Mouse (Mus musculus) ES-Bruce4 (cell line): Measurements from ENCODE around the gene Apol9b. TPM values are rescaled to one million over a fixed set of nuclear protein-coding genes. Genes with fewer than 3 reads are reported as not detected.

Source experiments
- H3K27ac ChIP-seq: 2 replicates; pipeline ENCODE4 v1.5.1; 2012; ENCODE audit warnings: low read length, inconsistent platforms; ENCODE audit not compliant: insufficient read depth
- H3K27me3 ChIP-seq: 2 replicates; pipeline ENCODE4 v1.6.1; 2012; ENCODE audit warnings: mild to moderate bottlenecking, low read length, inconsistent platforms; ENCODE audit not compliant: control insufficient read depth, poor library complexity, insufficient read depth, severe bottlenecking
- H3K36me3 ChIP-seq: 2 replicates; pipeline ENCODE4 v1.6.1; 2012; ENCODE audit warnings: inconsistent platforms, mild to moderate bottlenecking, low read length, moderate library complexity; ENCODE audit not compliant: control insufficient read depth, poor library complexity, insufficient read depth, severe bottlenecking
- H3K4me1 ChIP-seq: one replicate; pipeline ENCODE4 v1.8.1; 2011; ENCODE audit warnings: low read length; ENCODE audit not compliant: control insufficient read depth, insufficient read depth
- H3K4me3 ChIP-seq: 2 replicates; pipeline ENCODE4 v1.5.1; 2011; ENCODE audit warnings: low read depth, mild to moderate bottlenecking, low read length
- H3K9ac ChIP-seq: 2 replicates; pipeline ENCODE4 v1.6.1; 2012; ENCODE audit warnings: low read depth, mild to moderate bottlenecking, inconsistent platforms; ENCODE audit not compliant: poor library complexity, severe bottlenecking
- H3K9me3 ChIP-seq: replicated peaks from 2 replicates; pipeline ENCODE4 v1.6.1; 2012; ENCODE audit warnings: mild to moderate bottlenecking, low read length, inconsistent platforms; ENCODE audit not compliant: control insufficient read depth, poor library complexity, insufficient read depth, severe bottlenecking
- CTCF ChIP-seq: IDR thresholded peaks from one replicate; pipeline ENCODE4 v1.8.1; 2011; ENCODE audit warnings: low read depth, low read length
- EP300 ChIP-seq: IDR thresholded peaks from 2 replicates; pipeline ENCODE4 v1.6.1; 2011; ENCODE audit warnings: low read depth, low read length; ENCODE audit not compliant: insufficient read depth
- POLR2A ChIP-seq: IDR thresholded peaks from one replicate; pipeline ENCODE4 v1.8.1; 2011; ENCODE audit warnings: low read length; ENCODE audit not compliant: insufficient read depth
- polyA plus RNA-seq: library from polyadenylated mRNA; stranded (reverse); fragments of >200 nt; gene quantifications from 2 replicates; pipeline ENCODE4 v1.2.4, GENCODE M21; 2011; ENCODE audit warnings: low read depth; ENCODE audit not compliant: missing spikeins, insufficient read depth, insufficient read length

The Apol9b gene
- polyA plus RNA-seq, 1 experiment: not detected

DNA sequence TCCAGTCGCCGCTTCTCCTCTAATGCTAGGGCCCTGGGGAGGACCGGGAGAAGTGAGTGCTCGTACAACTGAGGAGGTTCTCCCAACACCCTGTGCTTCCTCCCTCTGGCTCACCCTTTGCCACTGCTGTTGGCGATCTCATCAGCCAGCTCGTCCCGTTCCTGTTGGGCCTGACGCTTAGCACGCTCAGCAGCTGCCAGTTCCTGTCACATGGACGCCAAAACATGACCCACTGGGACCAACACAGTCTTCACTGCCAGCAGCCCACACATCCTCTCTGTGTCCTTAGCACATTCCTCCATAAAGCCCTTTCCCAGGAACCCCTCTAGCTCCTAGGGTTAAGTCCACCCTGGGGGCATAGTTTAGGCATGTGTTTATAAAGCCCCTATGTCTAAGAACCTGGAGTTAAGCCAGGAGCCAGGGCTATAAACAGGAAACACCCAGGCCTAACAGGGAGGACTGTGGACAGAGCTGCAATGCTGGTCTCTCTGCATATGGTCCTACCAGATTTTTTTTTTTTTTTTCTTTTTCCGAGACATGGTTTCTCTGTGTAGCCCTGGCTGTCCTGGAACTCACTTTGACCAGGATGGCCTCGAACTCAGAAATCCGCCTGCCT is 35.7 kb downstream of the Apol9b start:
- H3K4me3 ChIP-seq: no peak overlapping the region
- H3K27ac ChIP-seq: no peak overlapping the region
- peaks cover 68% of the 10 kb centered on the region for H3K36me3 ChIP-seq

DNA sequence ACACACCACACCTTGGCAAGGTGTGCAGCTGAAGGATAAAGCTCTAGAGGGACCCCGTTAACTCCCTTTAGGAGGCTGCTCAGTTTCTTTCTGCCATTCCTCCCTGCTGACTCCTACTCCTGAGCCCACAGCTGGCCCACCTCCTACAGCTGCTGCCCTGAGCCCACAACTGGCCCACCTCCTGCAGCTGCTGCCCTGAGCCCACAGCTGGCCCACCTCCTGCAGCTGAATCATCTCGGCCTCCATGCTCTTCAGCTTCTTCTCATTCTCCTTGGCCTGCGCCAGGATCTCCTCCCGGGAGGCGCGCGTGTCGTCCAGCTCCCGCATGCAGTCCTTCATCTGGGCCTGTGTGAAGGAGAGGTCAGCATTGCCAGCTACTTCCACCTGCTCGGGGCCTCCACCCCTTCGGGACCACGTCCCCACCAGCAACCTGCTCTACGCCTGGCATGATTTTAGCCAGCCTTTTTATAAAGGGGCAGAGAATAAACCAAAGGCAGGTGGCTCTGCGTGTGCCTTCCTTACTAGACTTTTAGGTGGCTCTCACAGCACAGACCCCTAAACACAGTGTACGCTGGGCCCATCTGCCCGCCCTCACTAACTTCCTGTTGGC is 36.8 kb downstream of the Apol9b start:
- TF ChIP-seq POLR2A (no peak), EP300 (no peak), CTCF (no peak)
- Histone ChIP-seq H3K9me3 (no peaks in the 10 kb centered on the region), H3K27me3 (no peaks in the 10 kb centered on the region), H3K4me1 (no peaks in the 10 kb centered on the region), H3K27ac (no peak overlapping the region), H3K9ac (no peak overlapping the region), H3K36me3 (peaks cover 77% of the 10 kb centered on the region), H3K4me3 (no peak overlapping the region)

More for the DNA sequence above, 35.7 kb downstream of the Apol9b start:
- no peaks in the 10 kb centered on the region for H3K9me3 ChIP-seq
- no peaks in the 10 kb centered on the region for H3K27me3 ChIP-seq
- no peak for TF ChIP-seq EP300
- TF ChIP-seq POLR2A: no peak
- no peak for TF ChIP-seq CTCF
- H3K4me1 ChIP-seq: no peaks in the 10 kb centered on the region
- H3K9ac ChIP-seq: no peak overlapping the region

DNA sequence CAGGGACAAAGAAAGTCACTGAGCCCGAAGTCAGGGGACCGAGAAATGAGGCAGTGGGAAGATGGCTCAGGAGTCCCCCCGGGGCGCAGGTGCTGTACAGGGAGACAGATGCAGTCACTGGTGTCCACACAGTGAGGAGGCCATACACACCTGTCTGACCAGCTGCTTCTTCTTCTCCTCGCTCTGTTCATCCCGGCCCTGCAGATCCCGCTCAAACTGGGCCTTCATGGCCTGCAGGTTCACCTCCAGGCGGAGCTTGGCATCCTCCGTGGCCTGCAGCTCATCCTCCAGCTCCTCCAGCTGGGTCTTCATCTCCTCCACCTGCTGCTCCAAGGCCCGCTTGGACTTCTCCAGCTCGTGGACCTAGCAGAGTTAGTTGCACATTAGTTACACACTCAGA is 38.1 kb downstream of the Apol9b start:
- H3K4me3 ChIP-seq: no peak overlapping the region
- H3K9ac ChIP-seq: no peak overlapping the region
- no peak for TF ChIP-seq POLR2A
- TF ChIP-seq EP300: no peak
- TF ChIP-seq CTCF: no peak
- no peaks in the 10 kb centered on the region for H3K4me1 ChIP-seq
- H3K36me3 ChIP-seq: peaks cover 82% of the 10 kb centered on the region
- no peaks in the 10 kb centered on the region for H3K27me3 ChIP-seq
- H3K27ac ChIP-seq: no peak overlapping the region
- no peaks in the 10 kb centered on the region for H3K9me3 ChIP-seq

DNA sequence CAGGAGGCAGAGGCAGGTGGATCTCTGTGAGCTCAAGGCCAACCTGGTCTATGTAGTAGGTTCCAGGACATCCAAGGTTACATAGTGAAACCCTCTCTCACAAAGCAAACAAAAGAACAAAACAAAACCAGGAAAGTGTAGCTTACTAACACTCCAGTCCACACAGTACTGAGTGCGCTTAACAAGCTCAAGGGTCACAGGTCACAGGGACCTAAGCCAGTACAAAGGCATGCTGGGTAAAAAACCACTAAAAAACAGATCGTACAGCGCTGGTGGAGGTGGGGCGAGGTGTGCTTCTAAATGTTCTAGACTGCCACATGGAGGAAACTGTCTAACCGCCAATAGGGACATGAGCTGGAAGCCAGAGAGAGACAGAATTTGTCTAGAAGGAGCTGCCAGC is 41.5 kb downstream of the Apol9b start:
- no peak overlapping the region for H3K9ac ChIP-seq
- no peaks in the 10 kb centered on the region for H3K27me3 ChIP-seq
- no peak for TF ChIP-seq EP300
- no peak for TF ChIP-seq POLR2A
- TF ChIP-seq CTCF: no peak
- no peaks in the 10 kb centered on the region for H3K4me1 ChIP-seq
- no peak overlapping the region for H3K27ac ChIP-seq
- no peak overlapping the region for H3K4me3 ChIP-seq
- peaks cover 93% of the 10 kb centered on the region for H3K36me3 ChIP-seq
- H3K9me3 ChIP-seq: no peaks in the 10 kb centered on the region

DNA sequence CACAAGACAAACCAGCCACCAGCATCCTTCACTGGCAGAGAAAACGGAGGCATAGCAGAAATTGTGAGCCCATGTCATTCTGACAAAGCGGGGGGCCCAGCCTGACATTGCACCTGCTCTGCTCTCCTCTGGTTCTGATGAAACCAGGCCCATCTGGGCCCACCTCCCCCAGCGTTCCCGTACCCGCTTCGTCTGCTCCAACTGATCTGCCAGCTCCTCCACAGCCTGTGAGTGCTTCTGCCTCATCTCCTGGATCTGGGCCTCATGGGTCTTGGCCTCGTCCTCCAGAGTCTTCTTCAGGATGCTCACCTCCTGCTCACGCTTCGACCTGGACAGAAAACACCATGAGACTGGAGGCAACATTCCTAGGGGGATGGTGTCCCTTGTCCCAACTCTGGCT is 42.1 kb downstream of the Apol9b start:
- Histone ChIP-seq H3K4me3 (no peak overlapping the region), H3K4me1 (no peaks in the 10 kb centered on the region), H3K36me3 (peaks cover 89% of the 10 kb centered on the region), H3K27ac (no peak overlapping the region), H3K9ac (no peak overlapping the region), H3K27me3 (no peaks in the 10 kb centered on the region), H3K9me3 (no peaks in the 10 kb centered on the region)
- no peak for TF ChIP-seq POLR2A
- TF ChIP-seq CTCF: no peak
- no peak for TF ChIP-seq EP300

DNA sequence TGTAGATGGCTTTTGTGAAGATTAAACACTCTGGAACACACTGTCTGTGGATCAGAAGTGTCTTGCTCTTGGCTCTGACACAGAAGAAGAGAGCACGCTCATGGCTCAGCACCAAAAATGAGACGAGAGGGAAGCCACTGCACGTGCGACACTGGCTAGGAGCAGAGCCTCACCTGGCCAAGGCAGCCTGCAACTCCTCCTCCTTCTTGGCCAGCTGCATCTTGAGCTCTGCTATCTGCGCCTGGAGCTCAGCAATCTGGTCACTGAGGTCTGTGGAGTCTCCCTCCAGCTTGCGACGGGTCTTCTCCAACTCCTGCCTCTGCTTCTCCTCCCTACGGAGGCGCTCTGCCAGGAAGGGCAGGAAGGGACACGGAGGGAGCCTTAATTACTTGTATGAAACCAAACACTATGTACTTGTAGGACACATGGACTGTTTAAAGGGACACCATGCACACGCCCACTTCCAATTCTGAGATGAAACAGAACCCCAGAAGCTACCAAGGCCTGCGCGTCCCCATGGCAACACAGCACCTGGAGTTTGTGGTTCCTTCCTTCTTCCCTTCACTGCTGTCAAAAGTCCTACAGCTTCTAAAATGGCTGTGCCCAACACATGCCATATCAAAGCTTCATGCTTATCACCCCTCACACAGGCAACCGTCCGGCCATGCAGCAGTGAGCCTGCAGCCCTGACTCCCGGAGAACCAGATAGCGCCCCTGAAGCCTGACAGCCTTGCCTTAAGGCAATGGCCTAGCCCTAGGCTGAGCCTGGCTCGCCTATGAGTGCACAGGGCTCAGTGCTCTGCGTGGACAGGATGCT is 44.5 kb downstream of the Apol9b start:
- H3K27ac ChIP-seq: no peak overlapping the region
- no peak overlapping the region for H3K4me3 ChIP-seq
- peaks cover 84% of the 10 kb centered on the region for H3K36me3 ChIP-seq
- H3K4me1 ChIP-seq: no peaks in the 10 kb centered on the region
- H3K9ac ChIP-seq: no peak overlapping the region
- no peaks in the 10 kb centered on the region for H3K27me3 ChIP-seq
- no peaks in the 10 kb centered on the region for H3K9me3 ChIP-seq
- TF ChIP-seq CTCF: no peak
